Mouse (Mus musculus) kidney, embryonic 14.5 days (tissue): ENCODE data around the gene Gapdh. TPM values are rescaled to one million over a fixed set of nuclear protein-coding genes. Genes with fewer than 3 reads are reported as not detected.

ENCODE experiments used
- microRNA-seq: library from miRNA; unstranded; fragments of <30 nt; microRNA quantifications from one replicate; pipeline ENCODE4, GENCODE M21; 2016
- polyA plus RNA-seq: library from polyadenylated mRNA; unstranded; fragments of >200 nt; fragmentation: Nextera tagmentation; extraction: Ambion mirVana; gene quantifications from 2 replicates; pipeline ENCODE4 v1.2.1, GENCODE M21; 2014

Gapdh gene
- polyA plus RNA-seq, 1 experiment from 2014 or later: 2,196 TPM

Small RNAs within 50 kb of the gene (microRNA-seq; reads per million reads assigned to microRNA genes)
- gene Mir3098: 0.84 reads per million

Other genes with a start within 250 kb of the Gapdh start
- 219 and 295 TPM in 2 replicates for gene Ptms, start 246.4 kb downstream of the Gapdh start, polyA plus RNA-seq
- 396 and 402 TPM in 2 replicates for gene Mlf2, start 235.1 kb downstream of the Gapdh start, polyA plus RNA-seq
- gene Cops7a, start 200.9 kb downstream of the Gapdh start, polyA plus RNA-seq: 144 and 162 TPM in 2 replicates
- gene Pianp, start 169.8 kb downstream of the Gapdh start, polyA plus RNA-seq: 1.0 and 1.2 TPM in 2 replicates
- 12.5 and 15.0 TPM in 2 replicates for gene Zfp384, start 157.3 kb downstream of the Gapdh start, polyA plus RNA-seq
- 111 and 144 TPM in 2 replicates for gene Ing4, start 126.7 kb downstream of the Gapdh start, polyA plus RNA-seq
- gene Acrbp, start 116.8 kb downstream of the Gapdh start, polyA plus RNA-seq: 14.0 and 14.7 TPM in 2 replicates
- 0.43 and 0.45 TPM in 2 replicates for gene Lpar5, start 98.5 kb downstream of the Gapdh start, polyA plus RNA-seq
- gene Chd4, start 70.5 kb downstream of the Gapdh start, polyA plus RNA-seq: 72.1 and 106 TPM in 2 replicates
- 58.2 and 67.2 TPM in 2 replicates for gene Nop2, start 34.6 kb downstream of the Gapdh start, polyA plus RNA-seq
- gene Iffo1, start 21.2 kb downstream of the Gapdh start, polyA plus RNA-seq: 7.0 and 7.4 TPM in 2 replicates
- gene Ncapd2, start 25.2 kb upstream of the Gapdh start, polyA plus RNA-seq: 99.6 and 150 TPM in 2 replicates
- gene Mrpl51, start 25.3 kb upstream of the Gapdh start, polyA plus RNA-seq: 203 and 238 TPM in 2 replicates
- 2.0 and 3.5 TPM in 2 replicates for gene Vamp1, start 49.1 kb upstream of the Gapdh start, polyA plus RNA-seq
- 2.0 and 4.5 TPM in 2 replicates for gene Tapbpl, start 65.4 kb upstream of the Gapdh start, polyA plus RNA-seq
- gene Cd27, start 70.5 kb upstream of the Gapdh start, polyA plus RNA-seq: 1.5 and 2.0 TPM in 2 replicates
- gene Tuba3a, start 119.6 kb upstream of the Gapdh start, polyA plus RNA-seq: 0.29 TPM in 1 of 2 replicates, not detected in the other
- gene Ltbr, start 147.4 kb upstream of the Gapdh start, polyA plus RNA-seq: 54.0 and 54.3 TPM in 2 replicates
- gene Scnn1a, start 154.2 kb upstream of the Gapdh start, polyA plus RNA-seq: 2.5 and 3.3 TPM in 2 replicates
- gene Tnfrsf1a, start 182.9 kb upstream of the Gapdh start, polyA plus RNA-seq: 67.1 and 69.3 TPM in 2 replicates
- 3.8 and 6.1 TPM in 2 replicates for gene Plekhg6, start 214.3 kb upstream of the Gapdh start, polyA plus RNA-seq